Mouse (Mus musculus): ENCODE results near the gene Rab3d.
A peak's percentile ranks its signal among the peaks of the same experiment; 100 is the strongest.
"Not testable (repeated sequence)": the region's sequence is repeated elsewhere in the genome, so short reads cannot be mapped to it uniquely, and the experiment has no call there.

The Rab3d gene

GRCm38 (mm10) chr9:21909474-21910223 lies 8.3 kb downstream of the Rab3d start:
- DNase-seq (ENCODE audit: low spot score in 2 of 2): no peak

GRCm38 (mm10) chr9:21908216-21908615 lies 9.8 kb downstream of the Rab3d start:
- no peak for DNase-seq (ENCODE audit: low spot score in 2 of 2)

- DNase-seq (ENCODE audit: low spot score in 2 of 2): no peak
These were observed 14.0 kb downstream of the Rab3d start for GRCm38 (mm10) chr9:21904031-21904430.

DNA sequence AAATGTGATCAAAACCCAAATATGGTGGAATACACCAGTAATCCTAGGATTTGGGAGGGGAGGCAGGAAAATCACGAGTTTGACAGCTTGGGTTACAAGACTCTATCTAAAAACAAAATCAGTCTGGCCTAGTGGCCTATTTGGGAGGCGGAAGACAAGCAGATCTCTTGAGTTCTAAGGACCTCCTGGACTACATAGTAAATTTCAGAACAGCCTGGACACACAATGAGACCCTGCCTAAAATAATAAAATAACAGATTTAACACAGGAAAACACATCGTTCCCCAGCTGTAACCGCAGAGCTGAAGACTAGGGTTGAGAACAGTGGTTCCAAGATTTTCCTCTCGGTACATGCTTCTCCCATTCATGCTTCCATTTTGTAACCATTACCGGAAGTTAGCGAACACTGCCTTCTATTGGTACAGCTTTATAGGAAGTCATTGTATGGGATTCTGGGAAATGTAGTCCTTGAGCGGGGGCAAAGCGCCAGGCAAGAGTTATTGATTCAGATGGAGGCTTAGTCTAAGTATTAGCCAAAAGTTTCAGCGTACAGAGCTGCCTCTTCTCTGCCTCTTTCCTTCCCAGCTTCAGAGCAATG lies 16.7 kb downstream of the Rab3d start:
- peak; percentile 58 to 82 for DNase-seq (ENCODE audit: low spot score in 2 of 2)

DNA sequence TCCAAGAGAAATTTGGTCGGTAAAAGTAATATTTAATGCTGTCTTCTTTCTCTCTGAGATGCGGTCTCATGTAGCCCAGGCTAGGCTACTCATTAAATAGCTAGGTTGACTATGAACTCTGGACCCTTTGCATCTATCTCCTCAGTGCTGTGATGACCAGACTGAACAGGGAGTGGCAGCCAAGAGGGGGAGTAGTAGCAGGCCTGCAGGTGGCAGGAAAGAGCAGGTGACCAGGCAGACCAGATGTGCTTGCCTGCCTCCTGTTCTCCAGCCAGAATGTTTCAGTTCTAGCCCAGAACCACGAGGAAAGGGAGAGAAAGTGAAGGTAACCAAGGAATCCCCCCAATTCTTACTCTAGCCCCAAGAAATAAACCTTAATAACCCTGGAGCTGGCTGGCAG lies 28.8 kb downstream of the Rab3d start:
- no peak for DNase-seq (ENCODE audit: low spot score in 2 of 2)

GRCm38 (mm10) chr9:21876601-21877000 lies 41.4 kb downstream of the Rab3d start:
- no peak for DNase-seq (ENCODE audit: low spot score in 2 of 2)

DNA sequence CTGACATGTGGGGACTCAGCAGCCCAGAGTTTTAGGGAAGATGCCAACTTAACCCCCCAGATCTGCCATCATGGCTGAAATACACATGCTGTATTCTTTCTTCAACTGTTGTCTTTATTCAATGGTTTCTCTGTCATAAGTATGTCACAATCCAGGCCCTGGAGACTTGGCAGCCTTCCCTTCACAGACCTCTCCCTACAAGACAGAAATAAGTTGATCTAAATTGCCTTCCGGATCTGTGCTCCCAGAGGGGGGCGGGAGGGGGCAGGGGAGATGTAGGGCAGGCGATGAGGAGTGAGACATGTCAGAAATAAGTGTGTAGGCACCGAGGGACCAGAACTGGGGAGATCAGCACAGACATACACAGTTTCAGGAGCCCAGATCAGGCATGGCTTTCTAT lies 45.8 kb downstream of the Rab3d start:
- no peak for DNase-seq (ENCODE audit: low spot score in 2 of 2)

DNA sequence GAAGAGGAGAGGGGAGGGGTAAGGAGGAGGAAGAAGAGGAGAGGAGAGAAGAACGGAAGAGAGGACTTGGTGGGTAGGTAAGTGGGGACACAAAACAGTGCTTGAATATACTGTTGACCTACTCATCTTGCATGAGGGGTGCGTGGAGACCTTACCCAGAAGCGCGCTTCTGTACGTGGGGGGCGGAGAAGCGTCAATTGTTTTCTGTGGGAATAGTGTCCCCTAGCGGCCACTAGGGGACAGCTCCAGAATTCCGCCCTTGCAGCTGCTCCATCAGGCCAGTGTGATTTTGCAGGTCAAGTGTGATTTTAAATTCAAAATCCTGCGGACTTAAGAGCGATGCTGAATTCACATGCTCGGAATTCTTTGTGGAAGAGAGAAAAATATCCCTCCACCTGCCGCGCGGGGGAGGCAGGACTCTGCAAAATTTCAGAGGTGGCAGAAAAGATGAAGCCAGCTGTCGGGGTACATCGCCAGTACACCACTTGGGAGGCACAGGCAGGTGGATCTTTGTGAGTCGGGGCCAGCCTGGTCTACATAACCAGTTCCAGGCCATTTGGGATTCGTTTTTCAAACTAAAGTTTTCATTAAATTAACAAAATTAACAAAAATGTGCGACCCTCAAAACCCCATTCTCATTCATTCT lies 47.0 kb downstream of the Rab3d start:
- DNase-seq (ENCODE audit: low spot score in 2 of 2): peak; percentile 36 to 37

DNA sequence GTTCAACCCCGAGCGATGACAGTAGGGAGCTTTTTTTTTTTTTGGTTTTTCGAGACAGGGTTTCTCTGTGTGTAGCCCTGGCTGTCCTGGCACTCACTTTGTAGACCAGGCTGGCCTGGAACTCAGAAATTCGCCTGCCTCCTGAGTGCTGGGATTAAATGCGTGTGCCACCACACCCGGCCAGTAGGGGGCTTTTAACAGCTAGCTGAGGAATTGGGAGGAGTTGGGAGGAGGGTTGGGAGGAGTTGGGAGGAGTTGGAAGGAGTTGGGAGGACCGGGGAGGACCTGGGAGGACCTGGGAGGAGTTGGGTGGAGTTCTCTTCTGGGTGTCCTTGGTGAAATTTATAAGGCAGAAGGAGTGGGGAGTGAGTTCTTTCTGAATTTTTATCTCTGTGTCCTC lies 48.7 kb downstream of the Rab3d start:
- DNase-seq (ENCODE audit: low spot score in 2 of 2): peak in 1 of 2 experiments; percentile 40

- DNase-seq (ENCODE audit: low spot score in 2 of 2): no peak
These were observed 50.3 kb downstream of the Rab3d start for GRCm38 (mm10) chr9:21867726-21868125.

DNA sequence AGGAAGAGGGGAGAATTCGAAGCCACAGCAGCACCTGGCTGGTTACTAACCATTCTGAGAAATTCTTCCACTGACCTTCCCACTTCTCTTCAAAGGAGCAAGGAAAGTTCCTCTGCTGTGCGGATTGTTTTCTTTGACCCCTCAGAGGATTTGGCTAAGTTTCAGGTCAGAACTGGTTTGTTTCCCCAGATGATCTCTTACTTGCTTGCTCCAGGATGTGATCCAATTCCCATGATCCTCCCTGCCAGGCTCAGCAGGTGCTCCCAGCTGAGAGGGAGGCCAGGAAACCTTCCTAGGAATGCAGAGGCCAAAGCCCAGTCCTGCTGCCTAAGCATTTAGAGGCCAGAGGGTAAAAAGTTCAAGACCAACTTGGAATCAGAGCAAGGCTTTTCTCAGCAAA lies 51.4 kb downstream of the Rab3d start:
- no peak for DNase-seq (ENCODE audit: low spot score in 2 of 2)

DNA sequence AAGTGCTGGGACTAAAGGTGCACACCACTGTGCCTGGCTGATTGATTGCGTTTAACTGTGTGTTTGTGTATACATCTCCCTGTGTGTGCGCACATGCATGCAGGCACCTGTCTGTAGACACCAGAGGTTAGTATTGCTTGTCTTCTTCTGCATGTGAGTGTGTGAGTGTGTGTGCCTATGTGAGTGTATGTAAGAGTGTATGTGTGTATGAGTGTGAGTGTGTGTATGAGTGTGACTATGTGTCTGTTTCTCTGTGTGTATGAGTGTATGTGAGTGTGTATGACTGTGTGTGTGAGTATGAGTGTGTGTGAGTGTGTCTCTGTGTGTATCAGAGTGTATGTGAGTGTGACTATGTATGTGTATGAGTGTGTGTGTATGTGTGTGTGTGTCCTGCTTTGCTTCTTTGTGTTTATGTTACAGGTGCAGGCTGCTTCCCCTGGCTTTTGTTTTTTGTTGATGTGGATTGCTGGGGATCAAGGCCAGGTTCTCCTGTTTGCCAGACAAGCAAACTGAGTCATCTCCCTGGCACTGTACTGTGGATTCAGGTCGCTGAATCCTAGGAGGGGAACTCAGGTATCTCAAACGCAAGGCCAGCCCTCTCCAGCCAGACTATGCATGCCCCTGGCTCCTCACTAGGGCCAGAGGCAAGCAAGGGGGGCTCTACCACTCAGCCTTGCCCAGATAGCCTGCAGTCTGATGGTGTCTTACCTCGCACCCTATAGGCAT lies 52.2 kb downstream of the Rab3d start:
- no peak for DNase-seq (ENCODE audit: low spot score in 2 of 2)

GRCm38 (mm10) chr9:21862181-21862580 lies 55.8 kb downstream of the Rab3d start:
- no peak for DNase-seq (ENCODE audit: low spot score in 2 of 2)

- not testable (repeated sequence) for DNase-seq (ENCODE audit: low spot score in 2 of 2)
These were observed 57.6 kb downstream of the Rab3d start for GRCm38 (mm10) chr9:21860349-21860748.

GRCm38 (mm10) chr9:21859606-21860005 lies 58.4 kb downstream of the Rab3d start:
- no peak for DNase-seq (ENCODE audit: low spot score in 2 of 2)

DNA sequence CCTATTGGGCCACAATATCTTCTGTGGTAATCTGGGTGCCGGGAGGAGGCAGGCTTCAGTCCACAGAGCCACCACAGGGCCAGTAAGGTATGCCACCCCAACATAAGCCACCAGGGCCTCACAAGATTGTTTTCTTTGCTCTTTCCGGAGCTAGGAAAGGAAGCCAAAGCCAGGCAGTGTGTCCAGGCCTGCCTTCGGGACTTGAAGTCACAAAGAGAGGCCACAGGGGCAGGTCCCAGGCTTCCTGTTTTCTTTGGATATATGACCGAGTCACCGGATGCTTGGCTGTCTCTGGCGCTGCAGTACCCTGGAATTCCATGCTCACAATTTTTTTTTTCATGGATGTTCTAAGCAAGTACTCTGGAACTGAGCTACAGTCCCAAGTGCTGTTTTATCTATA lies 59.9 kb downstream of the Rab3d start:
- DNase-seq (ENCODE audit: low spot score in 2 of 2): no peak

DNA sequence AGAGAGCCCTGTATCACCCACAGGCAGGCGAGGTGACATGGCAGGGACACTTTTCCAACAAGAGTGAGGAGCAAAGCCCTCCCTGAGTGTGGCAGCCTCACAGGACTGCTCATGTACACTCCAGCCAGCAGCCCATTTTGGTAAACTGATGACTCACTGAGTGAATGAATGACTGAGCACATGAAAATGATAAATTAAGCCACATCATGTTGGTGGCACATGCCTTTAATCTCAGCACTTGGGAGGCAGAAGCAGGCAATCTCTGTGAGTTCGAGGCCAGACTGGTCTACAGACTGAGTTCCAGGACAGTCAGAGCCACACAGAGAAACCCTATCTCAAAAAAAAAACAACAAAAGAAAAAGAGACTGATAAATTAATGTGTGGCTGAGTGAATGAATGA lies 60.5 kb downstream of the Rab3d start:
- DNase-seq (ENCODE audit: low spot score in 2 of 2): no peak

Measured in frontal cortex, postnatal 36 days (tissue).